Mouse (Mus musculus) kidney, adult 2 months (tissue): ENCODE data around the gene Ldhd.

Experiments
- CTCF ChIP-seq: fragments of 200-500 bp; conservative IDR thresholded peaks from 2 replicates; pipeline ENCODE4 v1.5.1; 2011; ENCODE audit warnings: low read depth, mild to moderate bottlenecking, control low read depth, low read length, moderate library complexity, mixed read lengths; ENCODE audit not compliant: insufficient read depth, insufficient read length
- POLR2A ChIP-seq: fragments of 200-500 bp; IDR thresholded peaks from one replicate; pipeline ENCODE4 v1.6.1; 2011; ENCODE audit warnings: low read depth, low read length, control low read depth

GRCm38 (mm10) chr8:111628894-111629501 is 1.2 kb downstream of the Ldhd start:
- TF ChIP-seq POLR2A (no peak), CTCF (no peak)
